Mouse (Mus musculus): Measurements from ENCODE around the gene Ogg1.

Gene Ogg1

DNA sequence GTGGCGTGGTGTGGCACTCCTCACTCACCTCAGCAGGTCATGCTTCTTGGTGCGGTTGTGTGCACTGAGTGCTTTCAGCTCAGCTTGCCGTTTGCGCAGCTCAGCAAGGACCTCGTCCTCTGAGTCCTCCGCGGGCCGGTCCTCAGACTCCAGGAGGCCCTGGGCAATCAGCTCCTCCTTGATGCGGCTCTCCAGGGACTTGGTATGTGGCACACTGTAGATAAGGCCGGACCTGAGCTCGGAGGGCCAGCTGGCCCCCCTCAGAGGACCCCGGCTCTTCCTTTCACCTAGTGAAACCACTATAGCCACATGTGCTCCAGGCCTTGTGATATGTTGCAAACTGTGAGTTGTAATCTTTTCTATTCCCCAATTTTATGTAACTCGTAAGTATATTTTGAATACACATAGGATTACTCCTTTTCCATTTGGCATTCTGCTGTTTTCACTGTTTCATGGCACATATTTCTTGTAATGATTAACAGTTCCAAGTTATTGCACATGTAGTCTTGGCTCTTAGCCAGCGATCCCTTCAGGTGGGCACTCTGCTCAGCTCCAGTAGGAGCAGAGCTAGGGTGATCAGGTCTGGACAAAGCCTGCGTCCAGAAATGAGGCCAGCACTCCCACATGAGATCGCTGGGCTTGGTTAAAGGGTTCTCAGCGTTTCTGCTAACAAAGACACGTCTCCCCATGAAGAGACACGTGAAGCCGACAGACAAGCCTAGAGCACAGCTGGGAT lies 43.6 kb downstream of the Ogg1 start:
- CTCF ChIA-PET, result interaction anchor here (1.1 kb wide), 1 partner anchor 8 kb away, joined by 3 read pairs; no protein-coding TSS in a partner anchor

DNA sequence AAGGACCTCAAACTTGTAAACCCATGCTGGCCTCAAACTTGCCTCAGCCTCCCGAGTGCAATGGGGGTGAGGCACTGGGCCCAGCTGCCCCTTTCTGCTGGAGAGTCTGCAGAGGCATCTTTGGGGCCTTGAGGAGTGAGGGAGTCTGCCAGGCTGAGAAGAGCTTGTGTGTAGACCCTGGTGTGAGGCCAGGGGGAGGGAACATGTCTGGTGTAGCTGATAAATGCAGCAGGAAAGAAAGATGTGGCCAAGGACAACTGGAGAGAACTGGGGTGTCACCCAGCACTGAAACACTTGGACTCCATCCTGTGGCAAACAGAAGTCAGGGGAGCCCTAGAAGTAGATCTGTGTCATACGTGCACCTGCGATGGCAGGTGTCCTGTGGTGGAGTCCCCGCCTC lies 46.7 kb downstream of the Ogg1 start:
- CTCF ChIA-PET, result no interaction called here

DNA sequence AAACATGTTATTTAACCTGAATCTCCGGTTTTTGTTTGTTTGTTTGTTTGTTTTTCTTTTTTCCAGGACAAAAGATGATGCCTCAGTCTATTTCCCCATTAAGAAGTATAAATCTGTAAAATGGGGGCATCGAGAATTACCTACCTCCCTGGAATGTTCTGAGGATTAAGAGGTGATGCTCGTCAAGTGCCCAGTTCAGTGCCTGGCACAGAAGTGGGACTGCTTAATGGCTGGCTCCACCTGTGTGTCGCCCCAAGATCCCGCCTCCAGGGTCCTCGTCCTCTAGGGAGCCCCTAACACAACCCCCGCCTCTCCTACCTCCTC lies 50.4 kb downstream of the Ogg1 start:
- CTCF ChIA-PET, result interaction anchor here (0.6 kb wide), 1 partner anchor 141 kb away, joined by 4 read pairs; no protein-coding TSS in a partner anchor

DNA sequence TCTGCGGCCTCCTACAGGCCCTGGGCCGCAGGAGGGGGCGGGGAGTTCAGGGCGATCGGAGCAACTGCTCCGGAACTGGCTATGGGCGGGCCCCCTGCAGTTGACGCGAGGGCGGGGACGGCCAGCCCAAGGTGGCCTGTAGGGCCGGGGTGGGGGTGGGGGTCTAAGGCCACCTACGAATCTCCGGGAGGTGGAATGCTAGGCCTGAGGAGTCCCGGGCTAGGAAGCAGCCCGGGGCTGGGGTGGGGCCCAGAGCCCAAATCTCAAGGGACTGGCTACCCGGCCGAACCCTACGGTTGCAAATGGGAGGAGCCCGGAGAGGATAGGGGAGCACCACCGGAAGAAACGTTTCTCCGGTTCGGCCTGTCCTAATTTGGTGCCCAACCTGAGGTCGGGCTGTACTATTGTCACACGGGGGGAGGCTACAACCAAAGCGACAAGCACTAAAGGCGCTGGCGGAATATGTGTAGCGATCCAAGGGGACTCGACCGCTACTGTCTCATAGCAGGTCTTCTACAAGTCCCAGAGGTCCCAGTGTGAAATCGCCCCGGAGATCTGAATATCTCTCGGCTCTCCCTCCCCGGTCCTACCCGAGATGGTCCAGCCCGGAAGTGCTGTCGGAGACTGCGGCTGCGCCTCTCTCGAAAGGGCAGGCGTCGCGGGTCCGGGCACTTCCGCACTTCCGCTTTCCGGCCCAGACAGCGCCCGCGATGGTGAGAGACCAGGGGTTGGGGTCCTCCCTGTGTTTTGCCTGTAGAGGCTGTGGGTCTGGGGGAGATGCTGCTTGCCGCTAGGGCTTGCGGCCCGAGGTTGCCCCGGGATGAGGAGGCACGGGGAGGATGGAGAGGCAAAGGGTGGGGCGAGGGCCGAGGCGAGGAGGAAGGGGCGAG lies 51.0 kb downstream of the Ogg1 start, which contains the start of the genes Tada3 and Arpc4:
Tada3 (minus strand) TSS at position 388 of the 890 bp plus-strand sequence.
Arpc4 (plus strand) TSS at position 620 of the 890 bp plus-strand sequence.
- CTCF ChIA-PET, result interaction anchor here (0.6 to 1.1 kb wide), 3 partner anchors 8 to 142 kb away, joined by 3 to 6 read pairs (median 4); no protein-coding TSS in a partner anchor

DNA sequence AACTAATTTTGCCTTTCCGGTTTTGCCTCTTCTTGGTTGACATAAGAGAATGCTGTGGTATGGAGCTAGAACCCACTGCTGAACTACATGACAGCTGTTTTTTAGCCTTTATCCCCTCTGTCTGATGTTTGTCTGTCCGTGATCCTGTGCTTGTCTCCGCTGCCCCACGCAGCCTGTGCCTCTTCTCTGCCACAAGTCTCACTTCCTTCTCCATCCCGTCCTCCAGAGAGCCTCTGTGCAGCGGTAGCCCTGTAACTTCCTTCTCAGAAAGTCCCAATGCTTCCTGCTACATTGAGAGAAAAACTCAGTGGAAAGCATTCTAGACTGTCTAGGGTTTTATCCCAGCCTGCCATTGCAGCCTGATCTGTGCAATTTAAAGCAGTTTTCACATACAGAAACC lies 52.5 kb downstream of the Ogg1 start:
- CTCF ChIA-PET, result interaction anchor here (1.1 kb wide), 1 partner anchor 10 kb away, joined by 3 read pairs; no protein-coding TSS in a partner anchor

DNA sequence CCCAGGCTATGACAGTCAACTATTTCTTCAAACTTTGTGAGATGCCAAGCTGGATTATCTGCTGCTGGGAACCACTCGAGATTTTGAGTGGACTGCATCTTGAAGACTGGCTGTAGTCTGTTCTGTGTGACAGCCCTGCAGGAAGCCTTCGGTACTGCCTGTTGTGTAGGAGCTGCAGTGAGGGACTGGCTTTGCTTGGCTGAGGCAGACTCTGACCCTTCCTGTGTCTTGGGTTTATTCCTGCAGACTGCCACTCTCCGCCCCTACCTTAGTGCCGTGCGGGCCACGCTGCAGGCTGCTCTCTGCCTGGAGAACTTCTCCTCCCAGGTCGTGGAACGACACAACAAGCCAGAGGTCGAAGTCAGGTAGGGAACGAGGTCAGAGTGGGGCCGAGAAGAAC lies 53.7 kb downstream of the Ogg1 start:
- CTCF ChIA-PET, result no interaction called here

DNA sequence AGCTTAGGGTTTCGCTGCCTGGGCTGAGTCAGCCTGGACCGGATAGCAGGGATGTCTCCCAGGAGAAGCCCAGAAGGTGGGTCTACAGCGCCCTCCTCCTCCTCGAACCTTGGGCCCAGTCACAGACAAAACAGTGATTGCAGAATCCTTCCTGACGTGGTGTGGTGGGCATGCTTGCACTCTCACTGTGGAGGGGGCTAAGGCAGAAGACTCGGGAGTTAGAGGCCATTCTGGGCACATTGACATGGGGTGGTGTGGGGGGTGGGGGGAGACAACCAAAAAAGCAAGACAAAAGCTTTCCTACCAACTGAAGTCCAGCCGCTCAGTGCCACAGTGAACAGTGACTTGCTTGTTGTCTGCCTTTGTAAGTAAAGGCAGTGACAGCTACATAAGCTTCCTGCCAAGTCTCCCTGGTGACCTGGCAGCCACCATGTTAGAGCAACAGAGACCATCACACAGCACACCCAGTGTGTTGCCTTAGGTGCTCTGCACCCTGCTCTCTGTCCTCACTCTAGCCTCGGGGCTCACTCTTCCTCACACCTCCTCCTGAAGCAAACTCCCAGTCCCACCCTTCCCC lies 57.7 kb downstream of the Ogg1 start:
- CTCF ChIA-PET, result interaction anchor here (0.5 kb wide), 1 partner anchor 592 kb away, joined by 7 read pairs; no protein-coding TSS in a partner anchor

All from spleen, embryonic (tissue).